Comparison of ENCODE assay signal across 11 mouse cellular contexts in the genomic region with DNA sequence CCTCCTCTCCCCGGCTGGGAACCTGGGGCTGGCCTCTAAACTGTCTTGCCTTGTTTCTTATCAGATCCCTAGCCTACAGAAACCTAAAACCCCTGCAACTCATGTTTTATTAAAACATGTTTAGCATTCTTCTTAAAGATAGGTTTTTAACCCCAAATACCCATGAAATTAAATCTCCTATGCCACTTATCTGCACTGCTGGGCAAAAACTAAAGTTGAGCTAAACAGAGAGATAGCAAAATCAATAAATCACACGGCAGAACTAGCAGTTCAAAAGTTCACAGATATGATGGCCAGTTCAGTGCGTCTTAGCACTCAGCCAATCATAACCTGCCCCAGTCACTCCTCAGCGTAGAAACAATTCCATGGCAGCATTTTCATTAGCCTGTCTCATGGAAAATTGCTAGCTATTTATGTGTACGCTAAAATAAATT.
DNase-seq lines count a peak whose midpoint lies in the region; ATAC-seq and TF ChIP-seq lines count a peak whose summit lies in the region.
"Had no signal": no experiment of that assay in that cellular context is flagged by ENCODE, and none has a peak within 500 bp of the region (broad histone marks: within the 10 kb centered on the region; RNA-seq: fewer than 3 reads in every experiment).

No protein-coding gene starts in this region.

- DNase-seq in heart, adult 18-20 months = no peak
- DNase-seq in natural killer cell, adult 2 months (ENCODE audit: low spot score in 2 of 2) = no peak
- DNase-seq in lung, postnatal 0 days (ENCODE audit: low spot score) = no peak
- no peak for DNase-seq in thymus, adult 2 months
- DNase-seq: kidney, adult 8-10 months; thymus, postnatal 4 days had no signal

- ATAC-seq in heart, embryonic 16.5 days (replicated peaks; ENCODE audit: extremely low read depth, insufficient read depth, low FRiP score) = no peak
- ATAC-seq in forebrain, embryonic 12.5 days (ENCODE audit: low FRiP score) = no peak
- ATAC-seq in liver, embryonic 16.5 days (ENCODE audit: low read depth) = no peak
- no peak for ATAC-seq in lung, postnatal 0 days

- TF ChIP-seq POLR2A in bone marrow, adult 2 months (IDR thresholded peaks at IDR 0.05; ENCODE audit: borderline replicate concordance, control insufficient read depth, low read depth, low read length) = no peak
- TF ChIP-seq POLR2A in thymus, adult 2 months (IDR thresholded peaks at IDR 0.05; ENCODE audit: control insufficient read depth, extremely low read depth, insufficient read depth, low read length, poor library complexity) = no peak

- H3K4me2 ChIP-seq in heart, embryonic 16.5 days (ENCODE audit: low read depth, low read length) = peak overlapping the region; percentile 60
- peak overlapping the region; percentile 11; the same call in 1 of the 2 replicates for H3K4me2 ChIP-seq in forebrain, embryonic 12.5 days
- peak overlapping the region; percentile 36 for H3K4me2 ChIP-seq in liver, embryonic 16.5 days (ENCODE audit: low read depth, low read length)
- H3K4me2 ChIP-seq in lung, postnatal 0 days (replicated peaks; ENCODE audit: low read depth, low read length) = no peak overlapping the region

- WGBS in heart, embryonic 16.5 days = 24% methylated on average over 5 of the region's 5 CpGs
- 55% methylated on average over 5 of the region's 5 CpGs for WGBS in bone marrow, adult 2 months
- 36% methylated on average over 5 of the region's 5 CpGs for WGBS in forebrain, embryonic 12.5 days
- 17% methylated on average over 5 of the region's 5 CpGs for WGBS in liver, embryonic 16.5 days (ENCODE audit: insufficient replicate concordance)
- WGBS in lung, postnatal 0 days = 47% methylated on average over 5 of the region's 5 CpGs
- WGBS in thymus, adult 2 months = 79% methylated on average over 5 of the region's 5 CpGs

- peak overlapping the region; percentile 89 for H3K27ac ChIP-seq in heart, embryonic 16.5 days (ENCODE audit: low read length)
- peak overlapping the region; percentile 82 for H3K27ac ChIP-seq in bone marrow, adult 2 months (ENCODE audit: control insufficient read depth, insufficient read depth, low read depth, low read length, poor library complexity)
- H3K27ac ChIP-seq in forebrain, embryonic 12.5 days = no peak overlapping the region
- H3K27ac ChIP-seq in liver, embryonic 16.5 days (ENCODE audit: low read length) = peak overlapping the region; percentile 60
- no peak overlapping the region for H3K27ac ChIP-seq in lung, postnatal 0 days (ENCODE audit: low read length)
- H3K27ac ChIP-seq in thymus, adult 2 months (ENCODE audit: control insufficient read depth, insufficient read depth, low read length) = no peak overlapping the region

- peak overlapping the region; percentile 70 for H3K9ac ChIP-seq in heart, embryonic 16.5 days (ENCODE audit: low read length)
- H3K9ac ChIP-seq in forebrain, embryonic 12.5 days = no peak overlapping the region
- no peak overlapping the region for H3K9ac ChIP-seq in liver, embryonic 16.5 days (ENCODE audit: low read depth, low read length)
- no peak overlapping the region for H3K9ac ChIP-seq in lung, postnatal 0 days (replicated peaks; ENCODE audit: low read depth)

- no peaks in the 10 kb centered on the region for H3K36me3 ChIP-seq in heart, embryonic 16.5 days (ENCODE audit: control insufficient read depth, insufficient read depth)
- H3K36me3 ChIP-seq in forebrain, embryonic 12.5 days (replicated peaks) = no peaks in the 10 kb centered on the region
- no peaks in the 10 kb centered on the region for H3K36me3 ChIP-seq in liver, embryonic 16.5 days (ENCODE audit: control insufficient read depth, insufficient read depth)
- no peaks in the 10 kb centered on the region for H3K36me3 ChIP-seq in lung, postnatal 0 days (ENCODE audit: insufficient read depth, low read length)
- H3K36me3 ChIP-seq in thymus, adult 2 months (ENCODE audit: control insufficient read depth, insufficient read depth, low read length) = no peaks in the 10 kb centered on the region

- H3K9me3 ChIP-seq in heart, embryonic 16.5 days (replicated peaks; ENCODE audit: control insufficient read depth, low read length) = no peaks in the 10 kb centered on the region
- no peaks in the 10 kb centered on the region for H3K9me3 ChIP-seq in forebrain, embryonic 12.5 days
- H3K9me3 ChIP-seq in liver, embryonic 16.5 days (replicated peaks; ENCODE audit: control insufficient read depth, low read length) = no peaks in the 10 kb centered on the region
- no peaks in the 10 kb centered on the region for H3K9me3 ChIP-seq in lung, postnatal 0 days (ENCODE audit: low read length)

- TF ChIP-seq CTCF in bone marrow, adult 2 months (IDR thresholded peaks at IDR 0.05; ENCODE audit: control insufficient read depth, insufficient read depth, low read length) = no peak
- TF ChIP-seq CTCF in lung, postnatal 0 days (IDR thresholded peaks at IDR 0.05) = no peak
- TF ChIP-seq CTCF in thymus, adult 2 months (IDR thresholded peaks at IDR 0.05; ENCODE audit: borderline replicate concordance, control insufficient read depth, extremely low read depth, insufficient read depth, low read length, poor library complexity) = no peak

- no peaks in the 10 kb centered on the region for H3K27me3 ChIP-seq in heart, embryonic 16.5 days (ENCODE audit: control insufficient read depth, insufficient read depth, low read length)
- H3K27me3 ChIP-seq in forebrain, embryonic 12.5 days = peaks cover 11% of the 10 kb centered on the region
- no peaks in the 10 kb centered on the region for H3K27me3 ChIP-seq in liver, embryonic 16.5 days (ENCODE audit: control insufficient read depth, insufficient read depth, low read depth, low read length)
- H3K27me3 ChIP-seq in lung, postnatal 0 days (replicated peaks; ENCODE audit: insufficient read depth, low read length) = no peaks in the 10 kb centered on the region
- H3K27me3 ChIP-seq in thymus, adult 2 months (ENCODE audit: control insufficient read depth, insufficient read depth, low read length) = no peaks in the 10 kb centered on the region
- H3K27me3 ChIP-seq: CH12.LX had no signal

- TF ChIP-seq EP300 in lung, postnatal 0 days (IDR thresholded peaks at IDR 0.05) = no peak

- peak overlapping the region; percentile 50 for H3K4me3 ChIP-seq in heart, embryonic 16.5 days (ENCODE audit: low read length)
- H3K4me3 ChIP-seq in bone marrow, adult 2 months (replicated peaks; ENCODE audit: control insufficient read depth, low read depth, low read length) = no peak overlapping the region
- H3K4me3 ChIP-seq in forebrain, embryonic 12.5 days (replicated peaks) = no peak overlapping the region
- H3K4me3 ChIP-seq in liver, embryonic 16.5 days (ENCODE audit: low read depth, low read length) = no peak overlapping the region
- H3K4me3 ChIP-seq in lung, postnatal 0 days (ENCODE audit: low read depth, low read length) = no peak overlapping the region
- no peak overlapping the region for H3K4me3 ChIP-seq in thymus, adult 2 months (ENCODE audit: control insufficient read depth, insufficient read depth, low read length)

- peaks cover 36% of the 10 kb centered on the region for H3K4me1 ChIP-seq in heart, embryonic 16.5 days (ENCODE audit: control insufficient read depth, insufficient read depth, low read length)
- peaks cover 17% of the 10 kb centered on the region for H3K4me1 ChIP-seq in bone marrow, adult 2 months (ENCODE audit: control insufficient read depth, insufficient read depth, low read length)
- H3K4me1 ChIP-seq in forebrain, embryonic 12.5 days = peaks cover 59% of the 10 kb centered on the region
- H3K4me1 ChIP-seq in liver, embryonic 16.5 days (ENCODE audit: control insufficient read depth, low read depth, low read length) = peaks cover 21% of the 10 kb centered on the region
- H3K4me1 ChIP-seq in lung, postnatal 0 days (ENCODE audit: insufficient read depth, low read depth, low read length) = peaks cover 16% of the 10 kb centered on the region
- no peaks in the 10 kb centered on the region for H3K4me1 ChIP-seq in thymus, adult 2 months (replicated peaks; ENCODE audit: control insufficient read depth, insufficient read depth, low read length)

Comparison
In these comparisons a context has a peak if more than half of its experiments do, and no peak if none do; other contexts are left out.
1. H3K27ac ChIP-seq: peak in heart, embryonic 16.5 days (single experiment), bone marrow, adult 2 months (single experiment) and liver, embryonic 16.5 days (single experiment); none in forebrain, embryonic 12.5 days (single experiment), lung, postnatal 0 days (single experiment) and thymus, adult 2 months (single experiment).